Mouse (Mus musculus) spleen, postnatal 10 days (tissue): ENCODE measurements around the gene Btbd9.

Experiments used
- DNase-seq, 2 experiments: peaks; one replicate each; pipeline ENCODE4 v3.0.0; 2021 to 2022; ENCODE audit warnings: low spot score in 2 of 2

Btbd9 gene

DNA sequence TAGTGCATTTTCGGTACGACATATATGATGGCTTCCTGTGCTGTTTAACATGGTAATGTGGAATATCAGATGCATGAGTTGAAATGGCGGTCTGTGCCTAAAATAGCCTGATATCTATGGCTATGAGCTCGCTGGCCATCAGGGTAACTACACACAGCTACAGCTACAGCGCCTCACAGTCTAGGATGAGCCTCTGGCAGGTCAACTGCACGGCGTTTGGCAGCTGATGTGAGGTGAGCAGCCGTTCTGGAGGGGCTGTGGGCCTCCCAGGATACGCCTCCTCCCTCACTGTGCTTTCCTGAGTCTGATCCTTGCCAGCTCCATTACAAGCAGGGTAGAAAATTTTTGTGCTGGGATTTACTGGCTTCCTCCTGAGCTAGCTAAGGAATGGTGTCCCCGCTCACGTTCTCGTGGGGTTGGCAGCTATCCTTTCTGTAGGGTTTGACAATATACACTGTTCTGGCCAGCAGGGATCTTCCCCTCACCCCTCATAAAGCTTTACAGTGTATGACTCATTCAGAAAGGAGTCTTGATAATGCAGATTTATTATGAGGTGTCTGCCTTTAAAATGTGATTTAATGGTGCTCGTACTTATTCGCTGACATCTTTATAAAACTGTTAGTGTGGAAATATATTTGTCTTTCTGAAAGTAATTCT lies 331.5 kb downstream of the Btbd9 start:
- no peak for DNase-seq

GRCm38 (mm10) chr17:30243540-30243939 lies 332.7 kb downstream of the Btbd9 start:
- DNase-seq: no peak

- no peak for DNase-seq
These were observed 333.6 kb downstream of the Btbd9 start for GRCm38 (mm10) chr17:30242647-30243046.

DNA sequence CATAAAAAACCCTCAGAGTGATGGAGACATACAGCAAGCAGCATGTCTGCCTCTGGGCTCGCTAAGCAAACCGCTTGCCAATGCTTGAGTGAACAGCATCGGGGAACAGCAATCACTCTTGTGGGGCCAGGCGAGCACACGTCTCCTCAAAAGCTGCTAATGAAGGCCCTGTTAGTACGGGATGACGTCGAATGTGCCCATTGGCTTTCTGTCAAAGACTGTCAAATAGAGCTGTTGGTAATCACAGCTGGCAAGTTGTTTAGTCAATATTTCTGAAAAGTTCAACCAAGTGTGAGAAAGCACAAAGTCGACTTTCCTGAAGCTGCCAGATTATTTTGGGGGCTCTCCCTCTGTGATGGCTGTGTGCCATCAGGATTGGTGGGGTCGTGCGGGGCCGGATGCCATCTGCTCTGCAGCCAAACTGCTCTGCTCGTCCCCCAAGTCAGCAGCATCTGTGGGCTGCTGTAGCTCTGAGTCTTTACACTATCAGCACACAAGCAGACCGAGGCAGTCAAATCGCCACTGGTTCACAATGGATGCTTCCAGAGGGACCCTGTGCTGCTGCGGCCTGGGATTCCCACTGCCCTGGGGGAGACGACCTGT lies 334.5 kb downstream of the Btbd9 start:
- no peak for DNase-seq

GRCm38 (mm10) chr17:30241061-30241460 lies 335.2 kb downstream of the Btbd9 start:
- no peak for DNase-seq

DNA sequence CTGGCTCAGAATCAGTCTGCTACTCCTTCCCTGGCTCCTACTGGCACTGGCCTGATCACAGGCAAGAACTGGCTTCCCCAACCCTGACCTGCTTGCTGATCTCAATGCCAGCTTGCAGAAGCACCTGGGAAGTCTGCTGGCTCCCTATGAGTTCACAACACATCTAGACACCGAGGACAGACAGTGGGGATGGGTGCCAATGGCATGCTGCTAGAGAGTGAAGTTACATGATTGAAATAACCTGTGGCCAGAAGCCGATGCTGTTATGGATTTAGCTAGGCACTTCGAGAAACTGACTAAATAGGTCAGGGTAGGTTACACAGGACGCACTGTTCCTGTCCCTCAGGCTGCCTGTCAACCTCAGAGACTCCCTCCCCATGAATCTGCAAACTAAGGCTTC lies 335.6 kb downstream of the Btbd9 start:
- DNase-seq: no peak

GRCm38 (mm10) chr17:30239458-30239857 lies 336.8 kb downstream of the Btbd9 start:
- DNase-seq: no peak

DNA sequence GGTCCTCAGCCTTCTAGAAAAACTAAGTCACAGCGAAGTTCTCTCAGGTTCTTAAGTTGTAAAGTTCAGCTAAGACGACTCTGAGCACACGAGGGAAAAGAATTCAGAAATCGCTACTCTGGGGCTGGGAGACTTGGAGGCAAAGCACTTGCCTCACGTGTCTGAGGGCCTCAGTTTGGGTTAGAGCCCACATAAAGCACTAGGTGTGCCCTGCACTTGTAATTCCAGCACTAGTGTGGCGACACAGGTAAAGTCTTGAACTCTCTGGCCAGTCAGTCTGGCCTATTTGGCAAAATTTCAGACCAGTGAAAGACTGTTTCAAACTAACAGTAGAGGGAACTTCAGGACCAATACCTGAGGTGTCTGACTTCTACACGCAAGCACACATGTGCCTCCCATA lies 338.7 kb downstream of the Btbd9 start:
- no peak for DNase-seq

- no peak for DNase-seq
These were observed 339.7 kb downstream of the Btbd9 start for GRCm38 (mm10) chr17:30236611-30237010.

- DNase-seq: no peak
These were observed 340.9 kb downstream of the Btbd9 start for GRCm38 (mm10) chr17:30235380-30235779.

DNA sequence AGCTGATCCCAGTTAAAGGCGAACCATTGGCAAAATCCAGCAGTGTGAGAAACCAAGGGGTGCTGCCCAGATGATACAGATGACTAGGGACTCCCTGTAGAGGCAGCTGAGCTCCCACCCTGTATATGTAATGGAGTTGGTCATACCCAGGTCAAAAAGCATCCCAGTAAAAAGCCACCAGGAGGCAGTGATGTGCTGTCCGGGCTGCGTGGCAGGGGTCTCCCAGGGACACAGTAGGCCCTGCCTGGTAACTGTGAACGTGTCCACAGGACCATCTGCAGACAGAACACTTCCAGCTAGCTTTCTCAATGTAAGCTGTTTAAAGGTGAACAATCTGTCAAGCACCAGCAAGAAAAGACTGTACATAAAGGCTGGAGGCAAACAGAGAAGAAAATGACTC lies 343.6 kb downstream of the Btbd9 start:
- DNase-seq: no peak

GRCm38 (mm10) chr17:30231483-30231882 lies 344.8 kb downstream of the Btbd9 start:
- DNase-seq: no peak

DNA sequence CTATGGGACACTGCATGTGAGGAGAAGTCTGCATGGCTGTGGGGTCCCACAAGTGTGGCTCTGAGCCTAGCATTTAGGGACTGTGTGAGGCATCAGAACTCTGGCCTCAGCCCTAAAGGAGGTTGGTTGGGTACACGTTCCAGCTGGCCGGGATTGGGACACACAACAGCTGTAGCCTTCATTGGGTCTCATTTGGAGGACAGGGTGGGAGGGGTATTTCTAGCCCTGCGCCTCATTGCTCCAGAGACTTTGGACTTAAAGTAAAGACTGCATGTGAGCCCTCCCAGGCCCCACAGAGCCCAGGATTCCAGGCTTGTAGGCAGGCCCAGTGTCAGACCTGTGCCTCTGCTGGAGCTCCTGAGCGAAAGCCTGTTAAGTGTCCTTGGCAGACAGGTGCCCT lies 345.9 kb downstream of the Btbd9 start:
- no peak for DNase-seq

- DNase-seq: no peak
These were observed 347.7 kb downstream of the Btbd9 start for GRCm38 (mm10) chr17:30228439-30229215.

- no peak for DNase-seq
These were observed 351.1 kb downstream of the Btbd9 start for GRCm38 (mm10) chr17:30225030-30225740.

GRCm38 (mm10) chr17:30222837-30223236 lies 353.5 kb downstream of the Btbd9 start:
- DNase-seq: no peak

DNA sequence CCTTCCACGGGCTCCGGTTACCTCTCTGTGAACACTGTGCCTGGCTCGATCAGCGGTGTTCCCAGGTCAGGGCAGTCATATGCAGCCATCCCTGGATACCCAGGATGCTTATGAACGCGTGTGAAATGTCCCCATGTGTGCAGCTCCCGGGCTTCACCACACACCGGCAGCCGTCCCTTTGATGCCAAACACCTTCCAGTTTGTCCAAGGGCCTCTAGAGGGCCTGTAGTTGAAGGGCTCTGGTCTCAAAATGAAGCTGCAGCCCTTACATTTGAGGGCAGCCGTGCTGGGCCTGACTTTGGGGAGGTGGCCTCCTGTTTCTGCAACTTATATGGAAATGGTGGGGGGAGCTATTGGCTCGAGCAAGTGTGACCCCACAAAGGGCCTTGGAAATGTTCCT lies 353.9 kb downstream of the Btbd9 start:
- DNase-seq: no peak

DNA sequence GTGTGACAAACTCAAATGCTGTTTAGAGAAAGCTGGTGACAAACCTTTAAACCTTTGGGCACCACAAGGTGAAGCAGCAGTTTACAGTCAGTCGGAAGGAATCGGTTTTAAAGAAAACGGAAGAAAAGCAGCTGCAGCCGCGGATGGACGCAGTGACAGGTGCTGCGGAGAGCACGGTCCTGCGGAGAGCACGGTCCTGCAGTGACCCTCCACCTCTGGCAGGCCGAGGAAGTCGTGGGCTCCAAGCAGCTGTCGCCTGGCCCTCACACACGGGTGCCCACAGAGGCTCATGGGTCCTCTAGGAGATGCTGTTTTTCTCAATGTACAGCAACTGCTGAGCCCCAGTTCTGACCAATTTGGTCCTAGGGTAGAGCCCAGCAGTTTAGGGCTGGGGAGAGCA lies 354.6 kb downstream of the Btbd9 start:
- DNase-seq: no peak

DNA sequence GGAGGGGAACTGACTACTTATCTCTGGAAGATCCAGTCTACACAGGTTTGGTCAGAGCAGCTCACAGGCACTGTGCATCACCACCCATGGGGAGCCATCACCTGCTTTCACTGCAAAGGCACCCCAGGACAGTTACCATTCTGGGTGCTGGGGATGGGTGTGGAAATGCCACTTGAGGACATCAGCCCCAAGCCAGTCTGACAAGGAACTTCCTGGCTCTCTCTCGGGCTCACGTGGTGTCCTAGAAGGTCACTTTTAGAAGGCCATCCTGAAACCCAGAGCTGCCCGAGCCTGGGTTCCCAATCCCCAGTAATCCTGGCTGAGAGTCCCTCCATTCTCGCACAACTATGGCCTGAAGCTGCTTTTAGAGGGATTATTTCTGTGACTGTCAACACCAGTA lies 360.5 kb downstream of the Btbd9 start:
- DNase-seq: no peak

DNA sequence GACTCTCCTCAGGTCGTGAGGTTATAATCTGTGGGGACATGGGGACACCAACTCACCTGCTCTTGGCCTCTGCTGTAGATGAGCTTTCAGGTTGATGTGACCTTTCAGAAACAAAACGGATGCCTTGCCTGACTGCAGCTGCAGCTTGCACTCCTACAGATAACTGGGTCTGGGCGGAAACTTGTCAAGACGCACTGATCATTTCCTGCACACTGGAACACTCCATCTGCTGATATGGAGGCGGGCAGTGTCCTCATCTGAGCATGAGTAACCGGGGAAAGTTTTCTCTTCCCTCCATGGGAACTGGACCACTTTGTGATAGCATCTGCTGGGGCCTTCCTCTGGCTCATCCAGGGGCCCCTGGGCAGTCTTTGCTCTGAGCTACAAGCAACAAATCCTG lies 361.9 kb downstream of the Btbd9 start:
- no peak for DNase-seq

- no peak for DNase-seq
These were observed 362.9 kb downstream of the Btbd9 start for GRCm38 (mm10) chr17:30213371-30213770.

GRCm38 (mm10) chr17:30212647-30213046 lies 363.6 kb downstream of the Btbd9 start:
- DNase-seq: no peak
